Mouse (Mus musculus) lung, postnatal 36 days (tissue): ENCODE measurements around the gene Kit.

ENCODE experiments used
- DNase-seq: peaks from one replicate; pipeline ENCODE4 v3.0.0; 2022; ENCODE audit warnings: mixed read lengths

Gene Kit

GRCm38 (mm10) chr5:75574852-75575566 is at the start of gene Kit:
Gene Kit, plus strand, starts transcription at chr5:75574916.
- DNase-seq = peak; percentile 81

- DNase-seq = no peak
Measured at GRCm38 (mm10) chr5:75536156-75536555, 38.6 kb upstream of the Kit start.

- no peak for DNase-seq
Measured at GRCm38 (mm10) chr5:75537717-75538116, 37.0 kb upstream of the Kit start.

GRCm38 (mm10) chr5:75538458-75538857 is 36.3 kb upstream of the Kit start:
- no peak for DNase-seq

GRCm38 (mm10) chr5:75539098-75539497 is 35.6 kb upstream of the Kit start:
- DNase-seq = no peak

- DNase-seq = no peak
Measured at GRCm38 (mm10) chr5:75543757-75544156, 31.0 kb upstream of the Kit start.

- DNase-seq = peak; percentile 47
Measured at GRCm38 (mm10) chr5:75544472-75545264, 30.0 kb upstream of the Kit start.

GRCm38 (mm10) chr5:75545265-75545643 is 29.5 kb upstream of the Kit start:
- DNase-seq = no peak

- DNase-seq = no peak
Measured at GRCm38 (mm10) chr5:75553021-75553420, 21.7 kb upstream of the Kit start.

- DNase-seq = no peak
Measured at GRCm38 (mm10) chr5:75557636-75558035, 17.1 kb upstream of the Kit start.

GRCm38 (mm10) chr5:75559291-75559690 is 15.4 kb upstream of the Kit start:
- no peak for DNase-seq

GRCm38 (mm10) chr5:75561231-75561630 is 13.5 kb upstream of the Kit start:
- no peak for DNase-seq

- no peak for DNase-seq
Measured at GRCm38 (mm10) chr5:75574151-75574851, 415 bp upstream of the Kit start.

- DNase-seq = peak; percentile 49
Measured at GRCm38 (mm10) chr5:75575567-75576515, 1.1 kb downstream of the Kit start.

- no peak for DNase-seq
Measured at GRCm38 (mm10) chr5:75576741-75577140, 2.0 kb downstream of the Kit start.

- DNase-seq = peak; percentile 32
Measured at GRCm38 (mm10) chr5:75578141-75578540, 3.4 kb downstream of the Kit start.

GRCm38 (mm10) chr5:75579244-75579643 is 4.5 kb downstream of the Kit start:
- no peak for DNase-seq

- DNase-seq = no peak
Measured at GRCm38 (mm10) chr5:75579646-75580268, 5.0 kb downstream of the Kit start.

- no peak for DNase-seq
Measured at GRCm38 (mm10) chr5:75581926-75582325, 7.2 kb downstream of the Kit start.

- no peak for DNase-seq
Measured at GRCm38 (mm10) chr5:75587781-75588180, 13.1 kb downstream of the Kit start.

- DNase-seq = peak; percentile 46
Measured at GRCm38 (mm10) chr5:75589552-75590346, 15.0 kb downstream of the Kit start.
